Mouse (Mus musculus) urinary bladder, postnatal 25 days (tissue): ENCODE measurements around the gene Brat1.
A peak's percentile ranks its signal among the peaks of the same experiment; 100 is the strongest.

Experiments
- DNase-seq: peaks from one replicate; pipeline ENCODE4 v3.0.0; 2022; ENCODE audit warnings: low spot score

Gene Brat1

GRCm38 (mm10) chr5:140701661-140702060, 3.1 kb upstream of the Brat1 start:
- DNase-seq, result peak; percentile 11

- peak; percentile 95 for DNase-seq
These were observed 2.7 kb upstream of the Brat1 start, which contains the start of gene Iqce for GRCm38 (mm10) chr5:140702103-140702513. Gene Iqce (minus strand): TSS chr5:140702378.

GRCm38 (mm10) chr5:140702618-140703175, 2.1 kb upstream of the Brat1 start:
- DNase-seq, result no peak

- DNase-seq, result peak; percentile 16
These were observed 1.1 kb upstream of the Brat1 start for GRCm38 (mm10) chr5:140703480-140704377.

GRCm38 (mm10) chr5:140705501-140706171, 825 bp downstream of the Brat1 start:
- no peak for DNase-seq

- no peak for DNase-seq
These were observed 5.5 kb downstream of the Brat1 start for GRCm38 (mm10) chr5:140710315-140710714.

GRCm38 (mm10) chr5:140711040-140711439, 6.2 kb downstream of the Brat1 start:
- no peak for DNase-seq

- no peak for DNase-seq
These were observed 16.0 kb downstream of the Brat1 start for GRCm38 (mm10) chr5:140720773-140721172.

GRCm38 (mm10) chr5:140722121-140722520, 17.3 kb downstream of the Brat1 start:
- DNase-seq, result no peak

- no peak for DNase-seq
These were observed 19.0 kb downstream of the Brat1 start, which contains the start of gene Amz1 for GRCm38 (mm10) chr5:140723822-140724221. Gene Amz1 (plus strand): TSS chr5:140724127.

- DNase-seq, result no peak
These were observed 21.4 kb downstream of the Brat1 start for GRCm38 (mm10) chr5:140726062-140726839.

GRCm38 (mm10) chr5:140726946-140727740, 22.3 kb downstream of the Brat1 start:
- DNase-seq, result no peak

GRCm38 (mm10) chr5:140731040-140731797, 26.4 kb downstream of the Brat1 start:
- no peak for DNase-seq

GRCm38 (mm10) chr5:140732195-140732594, 27.4 kb downstream of the Brat1 start:
- DNase-seq, result no peak

GRCm38 (mm10) chr5:140733336-140733735, 28.5 kb downstream of the Brat1 start:
- DNase-seq, result no peak

GRCm38 (mm10) chr5:140735297-140735696, 30.5 kb downstream of the Brat1 start:
- no peak for DNase-seq

- no peak for DNase-seq
These were observed 31.4 kb downstream of the Brat1 start for GRCm38 (mm10) chr5:140736166-140736565.

- no peak for DNase-seq
These were observed 35.0 kb downstream of the Brat1 start for GRCm38 (mm10) chr5:140739813-140740212.

- no peak for DNase-seq
These were observed 36.2 kb downstream of the Brat1 start for GRCm38 (mm10) chr5:140741040-140741439.

- DNase-seq, result no peak
These were observed 37.1 kb downstream of the Brat1 start for GRCm38 (mm10) chr5:140741877-140742276.
